Mouse (Mus musculus) MN1 (cell line): ENCODE results near the gene Gm340.

Experiments used
- DNase-seq: peaks from one replicate; pipeline ENCODE4 v3.0.0-alpha.2; 2016; ENCODE audit warnings: low spot score

Gene Gm340

DNA sequence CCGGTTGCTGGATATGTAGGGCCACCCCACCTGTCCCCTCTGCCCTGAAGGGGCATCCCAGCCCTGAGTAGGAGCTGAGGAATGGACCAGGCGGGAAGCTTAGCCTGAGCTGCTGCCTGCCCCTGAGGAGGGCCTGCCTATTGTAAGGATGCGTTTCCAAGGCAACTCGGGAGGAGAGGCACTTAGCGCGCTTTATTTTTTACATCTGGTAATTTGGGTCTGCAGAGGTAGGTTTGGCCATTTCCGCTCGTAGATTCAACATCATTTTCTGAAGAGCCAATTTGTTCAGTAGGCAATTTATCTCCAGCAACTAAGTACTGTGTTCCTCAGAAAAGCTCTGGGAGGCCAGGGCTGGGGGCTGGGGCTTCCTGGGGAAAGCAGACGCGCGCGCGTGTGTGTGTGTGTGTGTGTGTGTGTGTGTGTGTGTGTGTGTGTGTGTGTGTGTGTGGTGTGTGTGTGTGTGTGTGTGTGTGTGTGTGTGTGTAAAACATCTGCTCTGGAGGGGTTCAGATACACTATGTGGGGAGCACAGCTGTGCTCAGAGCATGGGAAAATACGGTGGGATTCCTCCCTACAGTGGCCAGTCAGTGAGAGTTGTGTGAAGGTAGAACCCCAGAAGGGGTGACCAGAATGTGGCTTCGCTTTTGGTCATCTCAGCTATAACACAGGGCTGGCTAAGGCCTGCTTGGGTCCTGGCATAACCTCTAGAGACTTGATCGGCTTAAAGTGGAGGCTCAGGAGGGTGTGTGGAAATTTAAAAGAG, 31.3 kb downstream of the Gm340 start:
- peak; percentile 73 for DNase-seq

DNA sequence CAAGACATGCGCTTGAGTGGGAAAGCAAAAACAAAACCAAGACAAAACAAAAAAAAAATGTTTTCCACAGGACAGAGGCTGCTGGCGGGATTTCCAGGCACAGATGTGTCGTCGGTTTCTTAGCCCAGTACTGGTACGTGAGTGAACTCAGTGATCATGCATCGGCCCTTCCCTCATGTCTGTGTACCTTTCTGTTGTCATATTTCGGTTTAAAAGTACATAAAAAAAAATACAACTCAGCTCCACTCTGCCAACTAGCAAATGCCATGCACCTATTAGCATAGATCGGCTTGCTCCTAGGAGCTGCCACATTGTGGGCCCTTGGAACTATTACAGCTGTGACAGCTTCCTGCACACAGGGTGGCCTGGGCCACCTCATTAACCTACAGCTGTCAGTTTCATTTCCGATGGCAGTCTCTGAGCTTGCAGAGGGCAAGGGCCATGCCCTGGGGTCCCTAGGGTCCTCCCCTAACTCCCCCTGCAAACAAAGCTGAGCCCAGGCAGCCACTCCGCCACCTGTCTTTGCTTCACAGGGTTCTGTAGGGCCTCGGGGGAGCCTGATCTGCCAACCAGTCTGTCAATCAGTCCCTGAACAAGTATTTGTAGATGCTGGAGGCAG, 33.5 kb downstream of the Gm340 start:
- DNase-seq: no peak

DNA sequence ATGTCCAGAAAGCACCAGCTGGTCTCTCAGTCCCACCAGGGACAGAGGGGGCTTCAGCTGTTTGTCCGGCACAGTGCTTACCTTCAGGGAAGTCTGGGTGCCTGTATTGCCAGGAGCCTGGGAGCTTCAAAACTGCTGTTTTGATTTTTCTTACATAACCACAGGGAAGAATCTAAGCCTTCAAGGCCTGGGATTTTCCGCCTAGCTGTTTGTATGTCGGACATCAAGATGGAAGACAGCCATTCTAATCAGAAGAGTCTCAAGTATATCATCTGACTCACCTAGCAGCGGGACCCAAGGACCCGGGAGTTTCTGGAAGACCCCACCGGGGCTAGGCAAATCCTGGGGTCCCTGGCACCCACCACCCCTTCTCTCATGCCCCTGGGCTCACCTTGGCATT, 34.1 kb downstream of the Gm340 start:
- no peak for DNase-seq

DNA sequence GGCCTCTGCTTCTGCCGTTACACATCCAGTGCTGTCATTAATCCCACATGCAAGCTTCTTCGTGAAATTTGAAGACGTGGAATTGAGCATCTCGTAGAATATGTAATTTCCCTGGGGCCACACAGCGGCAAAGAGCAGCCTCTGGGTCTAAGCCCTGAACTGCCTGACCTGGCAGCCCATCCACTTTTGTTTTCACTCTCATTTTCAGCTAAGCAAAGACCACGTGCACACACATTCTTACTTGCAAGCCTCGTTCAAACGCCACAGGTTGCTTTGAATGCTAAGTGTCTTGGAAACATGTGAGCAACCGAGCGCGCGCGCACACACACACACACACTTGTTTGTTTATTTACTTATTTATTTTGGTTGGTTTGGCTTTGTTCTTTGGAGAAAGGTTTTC, 34.9 kb downstream of the Gm340 start:
- no peak for DNase-seq

DNA sequence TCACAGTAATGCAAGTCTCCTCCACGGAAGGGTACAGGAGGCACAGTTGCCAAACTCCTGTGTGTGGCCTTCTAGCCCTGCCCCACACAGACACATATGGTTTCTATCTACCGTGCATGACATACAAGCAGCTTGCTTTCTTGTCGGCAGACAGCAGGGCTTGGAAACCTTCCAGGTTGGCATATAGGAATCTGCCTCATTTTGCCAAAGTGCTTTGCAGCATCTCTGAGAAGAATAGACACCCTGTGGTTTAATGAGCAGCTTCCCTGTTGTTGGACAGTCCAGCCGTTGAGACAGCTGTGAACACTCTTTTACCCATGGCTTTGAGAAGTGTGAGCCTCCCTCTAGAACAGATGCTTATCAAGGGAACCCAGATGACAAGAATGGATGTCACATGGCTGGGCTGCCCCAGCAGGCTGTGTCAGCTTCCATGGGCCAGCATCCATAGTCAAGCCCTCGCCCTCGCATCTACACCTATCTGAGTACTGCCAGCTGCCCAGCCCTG, 36.0 kb downstream of the Gm340 start:
- DNase-seq: peak; percentile 53

DNA sequence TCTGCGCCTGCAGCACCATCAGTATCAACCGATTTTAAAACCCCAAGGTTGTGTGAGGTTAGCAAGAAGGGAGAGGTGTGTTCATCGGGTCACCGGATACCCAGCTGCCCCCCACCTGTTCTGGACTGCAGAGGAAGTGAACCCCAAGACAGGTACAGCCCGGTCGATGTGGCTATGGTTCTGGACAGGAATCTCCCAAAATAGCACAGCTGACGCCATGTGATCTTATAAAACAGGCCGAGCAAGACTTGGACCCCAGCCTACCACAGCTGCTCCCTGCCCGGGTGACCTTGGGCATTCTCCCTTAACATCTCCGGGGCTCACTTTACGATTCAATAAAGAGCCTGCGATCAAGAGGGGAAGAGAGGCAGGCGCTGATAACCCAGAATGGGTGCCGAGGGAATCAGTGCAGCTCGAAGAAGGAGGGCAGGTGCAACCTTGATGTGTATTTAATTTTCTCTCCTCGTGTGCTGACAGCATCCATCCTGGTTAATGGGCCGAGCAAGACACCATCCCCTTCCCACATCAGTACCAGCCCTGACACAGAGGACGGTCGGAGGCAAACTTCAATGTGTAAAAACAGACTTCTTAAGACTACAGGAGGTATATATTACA, 36.7 kb downstream of the Gm340 start:
- DNase-seq: no peak

DNA sequence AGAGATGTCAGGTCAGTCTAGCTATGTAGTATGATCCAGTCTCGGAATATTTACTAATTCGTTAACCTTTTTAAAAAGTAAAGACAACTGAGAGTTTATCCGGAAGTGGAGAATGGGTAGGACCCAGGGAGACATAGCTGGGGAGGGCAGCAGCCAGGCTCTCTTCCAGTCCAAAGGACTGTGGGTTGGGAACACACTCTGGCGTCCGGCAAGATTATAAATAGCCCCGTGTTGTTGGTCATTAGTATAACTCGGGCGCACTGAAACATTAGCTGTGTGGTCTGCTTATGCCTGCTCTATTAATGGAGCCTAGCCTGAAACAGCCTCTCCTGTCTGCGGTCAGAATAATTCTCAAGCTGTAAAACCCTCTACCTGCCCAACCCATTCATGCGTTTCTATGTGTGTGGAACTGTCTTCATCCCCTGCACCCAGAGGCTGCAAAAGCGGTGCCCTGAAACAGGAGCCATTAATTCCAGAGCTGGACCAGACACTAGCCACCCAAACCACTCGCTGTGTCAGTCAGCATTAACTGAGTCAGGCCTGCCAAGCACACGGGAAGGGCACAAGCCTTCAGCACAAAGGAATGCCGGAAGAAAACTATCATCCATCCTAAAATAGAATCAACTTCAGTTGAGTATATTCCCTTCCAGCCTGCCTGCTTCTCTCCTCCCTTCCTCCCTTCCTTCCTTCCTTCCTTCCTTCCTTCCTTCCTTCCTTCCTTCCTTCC, 38.4 kb downstream of the Gm340 start:
- no peak for DNase-seq

DNA sequence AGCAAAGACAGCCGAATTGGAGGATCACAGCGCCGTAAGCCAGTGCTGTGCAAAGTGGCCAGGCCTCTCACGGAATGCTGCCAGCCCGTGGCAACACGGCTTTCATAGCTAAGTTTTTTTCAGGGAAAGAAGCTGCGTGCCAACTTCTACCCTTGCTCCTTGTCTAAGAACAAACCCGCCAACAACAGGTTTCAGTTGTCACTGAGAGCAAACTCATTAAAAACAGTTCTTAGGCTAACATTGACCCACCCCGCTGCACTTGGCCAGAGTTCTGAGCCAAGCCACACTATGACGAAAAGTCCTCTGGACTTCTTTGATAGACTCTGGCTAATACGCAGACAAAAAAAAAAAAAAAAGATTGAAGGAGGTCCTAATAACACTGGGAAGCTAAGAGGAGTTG, 46.8 kb downstream of the Gm340 start:
- DNase-seq: no peak

- peak; percentile 69 for DNase-seq
Observed at GRCm38 (mm10) chr19:41629532-41629931, 47.4 kb downstream of the Gm340 start.

- no peak for DNase-seq
Observed at GRCm38 (mm10) chr19:41634099-41634498, 51.9 kb downstream of the Gm340 start.

DNA sequence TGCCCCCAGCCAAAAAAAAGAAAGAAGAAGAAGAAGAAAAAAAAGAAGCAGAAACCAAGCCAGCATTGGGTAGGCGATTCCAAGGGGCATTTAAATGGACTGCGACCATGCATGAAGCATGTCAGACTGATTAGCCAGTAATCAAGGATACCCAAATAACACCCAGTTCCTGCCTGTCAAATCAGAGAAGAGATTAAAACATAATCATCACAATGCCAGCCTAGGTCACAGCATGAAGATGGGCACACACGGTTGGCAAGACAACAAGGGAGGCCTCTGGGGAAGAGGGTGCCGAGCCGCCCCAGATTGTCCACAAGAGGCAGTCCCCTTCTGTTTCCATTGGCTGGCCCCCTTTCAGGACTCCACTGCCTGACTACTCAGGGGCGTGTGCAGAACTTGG, 52.8 kb downstream of the Gm340 start:
- DNase-seq: no peak
